Mouse (Mus musculus): ENCODE measurements at regions not wholly inside any gene's neighbourhood (a gene's known extent, or its start where the extent isn't known, plus 50 kb on each side); places are given as distances from the start of the nearest gene placed in this dataset.

DNA sequence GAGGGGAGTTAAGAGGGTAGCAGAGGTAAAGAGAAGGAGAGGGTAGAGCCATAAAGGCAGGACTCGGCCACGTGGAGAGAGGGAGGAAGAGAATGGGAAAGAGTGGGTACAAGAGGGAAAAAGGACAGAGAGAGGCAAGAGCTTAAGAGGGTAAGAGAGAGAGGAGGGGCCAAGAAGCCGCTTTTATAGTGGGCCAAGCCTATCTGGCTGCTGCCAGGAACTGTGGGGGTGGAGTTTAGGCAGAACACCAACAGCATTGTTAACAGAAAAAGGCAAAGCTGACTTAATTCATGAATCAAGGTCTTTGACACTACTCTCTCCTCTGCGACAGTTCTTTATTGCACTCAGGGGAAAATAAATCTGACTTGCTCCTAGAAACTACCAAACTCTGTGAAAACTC, 463.4 kb downstream of the Sis start:
- no peak for TF ChIP-seq CTCF (IDR thresholded peaks at IDR 0.05; ENCODE audit: extremely low read depth, insufficient read length, insufficient replicate concordance, low read depth, low read length)
- no peak for TF ChIP-seq POLR2A (IDR thresholded peaks at IDR 0.05; ENCODE audit: low read depth, low read length)

Data from small intestine, adult 2 months (tissue).